Comparison of ENCODE assay signal across 8 mouse cellular contexts in the genomic region with DNA sequence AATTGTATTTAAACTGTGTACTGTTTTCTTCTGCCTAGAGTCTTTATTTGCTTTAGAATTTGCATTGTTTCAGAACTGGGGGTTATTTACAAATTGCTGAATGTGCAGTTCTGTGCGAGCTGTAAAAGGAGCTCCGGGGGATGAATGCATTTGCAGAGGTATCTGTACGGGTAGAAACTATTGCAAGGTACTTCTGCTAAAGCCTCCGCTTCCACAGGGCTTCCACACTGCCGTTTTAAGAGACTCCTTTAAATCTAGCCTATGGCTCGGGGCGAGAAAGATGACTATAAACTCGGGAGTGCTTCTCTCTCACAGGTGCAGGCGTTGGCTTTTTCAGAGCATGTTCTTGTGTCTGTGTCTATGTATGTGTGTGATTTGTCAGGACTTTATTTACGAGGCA. TPM values are rescaled to one million over a fixed set of nuclear protein-coding genes. Genes with fewer than 3 reads are reported as not detected.
DNase-seq lines count a peak whose midpoint lies in the region; ATAC-seq and TF ChIP-seq lines count a peak whose summit lies in the region.

No protein-coding gene starts in this region.

- H3K4me3 ChIP-seq in heart, embryonic 16.5 days (ENCODE audit: low read length), result peak overlapping the region; percentile 69
- peak overlapping the region; percentile 43; the same call in 1 of the 2 replicates for H3K4me3 ChIP-seq in liver, embryonic 13.5 days (replicated peaks)
- H3K4me3 ChIP-seq in stomach, postnatal 0 days (ENCODE audit: low read depth, low read length), result peak overlapping the region; percentile 57

- peak overlapping the region; percentile 70 for H3K4me2 ChIP-seq in heart, embryonic 16.5 days (ENCODE audit: low read depth, low read length)
- peak overlapping the region; percentile 51 for H3K4me2 ChIP-seq in liver, embryonic 13.5 days
- H3K4me2 ChIP-seq in stomach, postnatal 0 days (replicated peaks; ENCODE audit: low read depth), result peak overlapping the region; percentile 70

- H3K4me1 ChIP-seq in heart, embryonic 16.5 days (ENCODE audit: control insufficient read depth, insufficient read depth, low read length), result peaks cover 40% of the 10 kb centered on the region
- H3K4me1 ChIP-seq in liver, embryonic 13.5 days (replicated peaks), result 0 out of 2 replicates have a peak, but pooled peaks cover 3% of the 10 kb centered on the region
- no peaks in the 10 kb centered on the region for H3K4me1 ChIP-seq in stomach, postnatal 0 days (replicated peaks; ENCODE audit: control insufficient read depth, insufficient read depth)

- peak overlapping the region; percentile 79 for H3K9ac ChIP-seq in heart, embryonic 16.5 days (ENCODE audit: low read length)
- no peak overlapping the region for H3K9ac ChIP-seq in liver, embryonic 13.5 days
- peak overlapping the region; percentile 68 for H3K9ac ChIP-seq in stomach, postnatal 0 days (ENCODE audit: low read length)

- H3K27me3 ChIP-seq in heart, embryonic 16.5 days (ENCODE audit: control insufficient read depth, insufficient read depth, low read length), result no peaks in the 10 kb centered on the region
- H3K27me3 ChIP-seq in liver, embryonic 13.5 days, result peaks cover 36% of the 10 kb centered on the region
- H3K27me3 ChIP-seq in stomach, postnatal 0 days (ENCODE audit: control insufficient read depth, insufficient read depth, low read length), result no peaks in the 10 kb centered on the region

- TF ChIP-seq EP300 in stomach, postnatal 0 days (optimal IDR thresholded peaks at IDR 0.05), result no peak

- H3K36me3 ChIP-seq in heart, embryonic 16.5 days (ENCODE audit: control insufficient read depth, insufficient read depth), result no peaks in the 10 kb centered on the region
- H3K36me3 ChIP-seq in liver, embryonic 13.5 days, result no peaks in the 10 kb centered on the region
- H3K36me3 ChIP-seq in stomach, postnatal 0 days (ENCODE audit: control insufficient read depth, insufficient read depth, low read length), result no peaks in the 10 kb centered on the region

- WGBS in heart, embryonic 16.5 days, result 9% methylated on average over 10 of the region's 10 CpGs
- 3% methylated on average over 10 of the region's 10 CpGs for WGBS in liver, embryonic 13.5 days (ENCODE audit: insufficient replicate concordance)
- 5% methylated on average over 10 of the region's 10 CpGs for WGBS in stomach, postnatal 0 days

- H3K9me3 ChIP-seq in heart, embryonic 16.5 days (replicated peaks; ENCODE audit: control insufficient read depth, low read length), result peaks cover 3% of the 10 kb centered on the region
- H3K9me3 ChIP-seq in liver, embryonic 13.5 days (replicated peaks), result no peaks in the 10 kb centered on the region
- H3K9me3 ChIP-seq in stomach, postnatal 0 days (ENCODE audit: control insufficient read depth, low read length), result no peaks in the 10 kb centered on the region

- no peak for TF ChIP-seq CTCF in stomach, postnatal 0 days (IDR thresholded peaks at IDR 0.05; ENCODE audit: low read depth)

- H3K27ac ChIP-seq in heart, embryonic 16.5 days (ENCODE audit: low read length), result peak overlapping the region; percentile 83
- H3K27ac ChIP-seq in liver, embryonic 13.5 days, result 0 out of 2 replicates have a peak overlapping the region, but pooled peaks have one; percentile 18
- peak overlapping the region; percentile 90 for H3K27ac ChIP-seq in stomach, postnatal 0 days (replicated peaks)

- no peak for ATAC-seq in heart, embryonic 16.5 days (replicated peaks; ENCODE audit: extremely low read depth, insufficient read depth, low FRiP score)
- ATAC-seq in liver, embryonic 13.5 days (ENCODE audit: low read depth), result no peak
- no peak for ATAC-seq in stomach, postnatal 0 days (ENCODE audit: low FRiP score, low TSS enrichment)
- no peak for ATAC-seq in megakaryocyte progenitor cell, adult 5-6 weeks (replicated peaks; ENCODE audit: poor library complexity)

- peak; percentile 21 for DNase-seq in ovary, postnatal 36 days (ENCODE audit: low spot score)
- no peak for DNase-seq in ovary, adult 18-20 months (ENCODE audit: low spot score)
- DNase-seq in liver, embryonic 13.5 days, result no peak
- no peak for DNase-seq in stomach, postnatal 0 days (ENCODE audit: low spot score)
- no peak for DNase-seq in right cerebral cortex, postnatal 14 days
- no peak for DNase-seq in layer of hippocampus, adult 9-10 months (ENCODE audit: low spot score)

RNA-seq across cellular contexts. Expression of a gene that starts 1.4 kb away (rescaled TPM):
- 27.5 and 28.0 TPM in 2 replicates for polyA plus RNA-seq in heart, embryonic 16.5 days (2015; fragmentation: Nextera tagmentation; extraction: Ambion mirVana)
- 9.0 and 10.9 TPM in 2 replicates for polyA plus RNA-seq in liver, embryonic 13.5 days (2015; fragmentation: Nextera tagmentation; extraction: Ambion mirVana)
- polyA plus RNA-seq in stomach, postnatal 0 days (2015; fragmentation: Nextera tagmentation; extraction: Ambion mirVana), result 38.1 and 42.5 TPM in 2 replicates
- 0.10 and 0.49 TPM in 2 replicates for total RNA-seq in megakaryocyte progenitor cell, adult 5-6 weeks (2015)
- 0.04 TPM in 1 of 2 replicates, not detected in the other for total RNA-seq in megakaryocyte progenitor cell, adult 5-6 weeks (2017)

Comparison
In these comparisons a context has a peak if more than half of its experiments do, and no peak if none do; other contexts are left out.
1. H3K27ac ChIP-seq: peak in every context shown above with its lines; median percentile 90 in stomach, postnatal 0 days; 83 in heart, embryonic 16.5 days; 18 in liver, embryonic 13.5 days.